Mouse (Mus musculus) C2C12 (cell line): Measurements from ENCODE around the gene AC124502.3. TPM values are rescaled to one million over a fixed set of nuclear protein-coding genes. Genes with fewer than 3 reads are reported as not detected.

ENCODE experiments used
- H3K27me3 ChIP-seq: one replicate; pipeline ENCODE4 v1.6.1; 2011; ENCODE audit not compliant: control insufficient read depth, insufficient read depth, insufficient read length
- H3K36me3 ChIP-seq: one replicate; pipeline ENCODE4 v1.6.1; 2011; ENCODE audit not compliant: control insufficient read depth, insufficient read depth
- H3K4me3 ChIP-seq: one replicate; pipeline ENCODE4 v1.5.1; 2011; ENCODE audit warnings: mild to moderate bottlenecking, control low read depth; ENCODE audit not compliant: poor library complexity, insufficient read depth, severe bottlenecking
- H3K79me2 ChIP-seq: one replicate; pipeline ENCODE4 v1.6.1; 2011; ENCODE audit not compliant: control insufficient read depth, insufficient read depth
- H3K79me3 ChIP-seq: one replicate; pipeline ENCODE4 v1.6.1; 2011; ENCODE audit warnings: low read depth, control low read depth
- H3ac ChIP-seq: one replicate; pipeline ENCODE3; 2011; ENCODE audit warnings: low read depth; ENCODE audit not compliant: control insufficient read depth, insufficient read length
- CEBPB ChIP-seq: IDR thresholded peaks from one replicate; pipeline ENCODE4 v1.6.1; 2011; ENCODE audit warnings: low read depth, mild to moderate bottlenecking, control low read depth, moderate library complexity
- CTCF ChIP-seq: IDR thresholded peaks from one replicate; pipeline ENCODE4 v1.5.1; 2011; ENCODE audit not compliant: control insufficient read depth, insufficient read depth, insufficient read length
- FOSL1 ChIP-seq: IDR thresholded peaks from one replicate; pipeline ENCODE4 v1.8.0; 2011; ENCODE audit warnings: mild to moderate bottlenecking, low read length; ENCODE audit not compliant: poor library complexity, insufficient read depth, severe bottlenecking
- MAX ChIP-seq: IDR thresholded peaks from one replicate; pipeline ENCODE4 v1.6.1; 2011; ENCODE audit warnings: mild to moderate bottlenecking, control low read depth
- MYOD1 ChIP-seq: IDR thresholded peaks from one replicate; pipeline ENCODE4 v1.6.1; 2011; ENCODE audit warnings: low read depth; ENCODE audit not compliant: control insufficient read depth, insufficient read length
- MYOG ChIP-seq: IDR thresholded peaks from one replicate; pipeline ENCODE4 v1.6.1; 2011; ENCODE audit not compliant: control insufficient read depth, insufficient read length; ENCODE audit errors: extremely low read depth
- USF1 ChIP-seq: IDR thresholded peaks from one replicate; pipeline ENCODE4 v1.6.1; 2011; ENCODE audit warnings: low read depth, mild to moderate bottlenecking, control low read depth, moderate library complexity
- polyA plus RNA-seq: library from polyadenylated mRNA; unstranded; fragments of >200 nt; fragmentation: generic; extraction: Trizol; gene quantifications from one replicate; pipeline ENCODE4 v1.2.1, GENCODE M21; 2012; ENCODE audit warnings: missing spikeins

AC124502.3 gene
- polyA plus RNA-seq, 1 experiment = 1.5 TPM

DNA sequence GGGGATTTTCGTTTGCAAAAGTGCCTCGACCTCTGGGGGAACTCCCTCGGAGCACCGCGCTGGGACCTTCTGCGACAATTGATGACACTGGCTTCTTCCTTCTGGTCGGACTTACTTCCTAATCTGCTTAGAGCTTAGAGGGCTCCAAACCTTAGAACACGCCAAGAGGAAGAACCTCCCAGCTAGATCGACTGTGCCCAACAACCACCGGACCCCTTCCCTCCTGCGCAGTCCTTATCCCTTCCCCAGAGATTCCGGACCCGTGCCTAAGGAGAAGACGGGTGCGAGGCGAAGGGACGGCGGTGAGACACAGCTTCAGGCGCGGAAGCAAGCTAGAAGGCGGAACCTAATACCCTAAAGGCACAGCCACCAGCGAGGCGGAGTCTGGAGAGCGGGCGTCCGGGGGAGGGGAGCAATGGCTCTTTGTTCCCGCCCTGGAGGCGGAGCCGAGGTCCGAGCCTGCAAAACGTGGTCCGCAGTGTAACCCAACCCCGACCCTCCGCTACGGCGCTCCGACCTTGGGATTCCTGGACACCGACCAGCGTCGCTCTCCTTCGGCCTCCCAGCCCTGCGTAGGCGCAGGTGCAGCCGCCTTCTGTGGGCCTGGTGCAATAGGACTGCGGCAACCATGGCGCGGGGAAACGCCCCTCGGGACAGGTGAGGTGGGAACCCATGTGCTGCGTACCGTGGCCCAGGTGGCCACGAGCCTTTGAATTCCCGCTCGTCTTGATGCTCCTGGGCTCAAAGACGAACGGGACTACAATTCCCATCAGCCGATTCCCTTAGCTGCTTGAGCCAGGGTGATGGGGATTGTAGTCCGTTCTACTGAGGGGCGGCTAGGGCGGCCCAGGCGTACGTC lies 14.8 kb upstream of the AC124502.3 start, which contains the start of gene Slc29a2:
Slc29a2 (plus strand) TSS at position 240 of the 859 bp plus-strand sequence.
- peak; percentile 80 for TF ChIP-seq MAX
- no peak for TF ChIP-seq USF1

DNA sequence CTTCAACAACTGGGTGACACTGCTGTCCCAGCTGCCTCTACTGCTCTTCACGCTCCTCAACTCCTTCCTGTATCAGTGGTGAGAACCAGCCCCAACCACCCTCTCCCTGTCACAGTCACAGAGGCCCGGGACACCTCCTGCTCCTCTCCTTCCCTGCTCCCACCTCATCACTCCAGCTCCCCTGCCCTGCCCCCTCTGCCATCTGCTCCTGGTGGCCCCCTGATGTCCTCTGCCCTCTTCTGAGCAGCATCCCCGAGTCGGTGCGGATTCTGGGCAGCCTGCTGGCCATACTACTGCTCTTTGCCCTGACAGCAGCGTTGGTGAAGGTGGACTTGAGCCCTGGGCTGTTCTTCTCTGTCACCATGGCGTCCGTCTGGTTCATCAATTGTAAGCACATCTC lies 12.6 kb upstream of the AC124502.3 start:
- Histone ChIP-seq H3K79me3 (peaks cover 9% of the 10 kb centered on the region), H3K27me3 (no peaks in the 10 kb centered on the region), H3ac (no peak overlapping the region), H3K4me3 (no peak overlapping the region), H3K79me2 (peaks cover 20% of the 10 kb centered on the region), H3K36me3 (peaks cover 21% of the 10 kb centered on the region)
- no peak for TF ChIP-seq CTCF
- no peak for TF ChIP-seq MAX
- no peak for TF ChIP-seq FOSL1
- no peak for TF ChIP-seq MYOG
- TF ChIP-seq USF1 = no peak
- no peak for TF ChIP-seq CEBPB
- TF ChIP-seq MYOD1 = no peak

More for the DNA sequence above, 14.8 kb upstream of the AC124502.3 start, which contains the start of gene Slc29a2:
- Histone ChIP-seq H3K79me3 (peaks cover 9% of the 10 kb centered on the region), H3K27me3 (no peaks in the 10 kb centered on the region), H3K79me2 (peaks cover 20% of the 10 kb centered on the region), H3ac (peak within 1 kb of the TSS; percentile 81), H3K36me3 (peaks cover 17% of the 10 kb centered on the region), H3K4me3 (peak within 1 kb of the TSS; percentile 52)

DNA sequence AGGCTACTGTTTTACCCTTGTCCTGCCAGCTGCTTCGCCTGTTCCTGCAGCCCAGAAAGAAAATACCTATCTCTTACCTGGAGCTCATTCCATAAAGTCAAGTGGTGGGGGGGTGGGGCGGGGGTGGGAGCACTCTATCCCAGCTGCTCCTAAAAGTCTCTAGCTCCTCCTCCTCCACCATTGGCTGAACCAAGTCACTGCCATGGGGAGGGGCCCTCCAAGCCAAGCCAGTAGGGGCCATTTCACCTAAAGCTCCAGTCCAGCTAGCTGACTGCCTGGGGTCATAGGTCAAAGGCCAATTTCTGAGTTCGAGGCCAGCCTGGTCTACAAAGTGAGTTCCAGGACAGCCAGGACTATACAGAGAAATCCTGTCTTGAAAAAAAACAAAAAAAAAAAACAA lies 6.0 kb upstream of the AC124502.3 start:
- no peak for TF ChIP-seq MAX
- TF ChIP-seq USF1 = no peak
- no peak for TF ChIP-seq CEBPB
- no peak for TF ChIP-seq MYOG
- no peak for TF ChIP-seq FOSL1
- no peak for TF ChIP-seq CTCF
- TF ChIP-seq MYOD1 = no peak
- no peak overlapping the region for H3K4me3 ChIP-seq

DNA sequence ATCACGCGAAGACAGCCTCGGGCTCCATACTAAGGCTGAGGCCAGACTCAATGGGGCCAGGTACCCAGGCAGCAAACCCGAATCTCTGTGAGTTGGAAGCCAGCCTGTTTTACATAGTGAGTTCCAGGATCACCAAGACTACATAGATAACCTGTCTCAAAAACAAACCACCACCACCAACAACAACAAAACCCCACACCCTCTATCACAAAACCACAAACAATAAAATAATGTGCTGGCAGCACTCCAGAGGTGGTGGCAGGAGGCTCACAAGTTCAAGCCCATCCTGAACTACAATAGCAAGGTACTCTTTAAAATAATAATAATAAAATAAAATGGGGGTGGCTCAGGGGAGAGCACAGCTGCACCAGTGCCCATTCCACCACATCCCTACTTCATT lies 2.1 kb upstream of the AC124502.3 start:
- H3K79me3 ChIP-seq = peaks cover 8% of the 10 kb centered on the region
- no peaks in the 10 kb centered on the region for H3K36me3 ChIP-seq
- TF ChIP-seq CEBPB = no peak
- H3ac ChIP-seq = no peak overlapping the region
- peaks cover 26% of the 10 kb centered on the region for H3K79me2 ChIP-seq
- no peaks in the 10 kb centered on the region for H3K27me3 ChIP-seq
- H3K4me3 ChIP-seq = no peak overlapping the region

More for the DNA sequence above, 6.0 kb upstream of the AC124502.3 start:
- no peaks in the 10 kb centered on the region for H3K79me3 ChIP-seq
- H3ac ChIP-seq = no peak overlapping the region
- no peaks in the 10 kb centered on the region for H3K27me3 ChIP-seq
- peaks cover 16% of the 10 kb centered on the region for H3K36me3 ChIP-seq
- no peaks in the 10 kb centered on the region for H3K79me2 ChIP-seq

DNA sequence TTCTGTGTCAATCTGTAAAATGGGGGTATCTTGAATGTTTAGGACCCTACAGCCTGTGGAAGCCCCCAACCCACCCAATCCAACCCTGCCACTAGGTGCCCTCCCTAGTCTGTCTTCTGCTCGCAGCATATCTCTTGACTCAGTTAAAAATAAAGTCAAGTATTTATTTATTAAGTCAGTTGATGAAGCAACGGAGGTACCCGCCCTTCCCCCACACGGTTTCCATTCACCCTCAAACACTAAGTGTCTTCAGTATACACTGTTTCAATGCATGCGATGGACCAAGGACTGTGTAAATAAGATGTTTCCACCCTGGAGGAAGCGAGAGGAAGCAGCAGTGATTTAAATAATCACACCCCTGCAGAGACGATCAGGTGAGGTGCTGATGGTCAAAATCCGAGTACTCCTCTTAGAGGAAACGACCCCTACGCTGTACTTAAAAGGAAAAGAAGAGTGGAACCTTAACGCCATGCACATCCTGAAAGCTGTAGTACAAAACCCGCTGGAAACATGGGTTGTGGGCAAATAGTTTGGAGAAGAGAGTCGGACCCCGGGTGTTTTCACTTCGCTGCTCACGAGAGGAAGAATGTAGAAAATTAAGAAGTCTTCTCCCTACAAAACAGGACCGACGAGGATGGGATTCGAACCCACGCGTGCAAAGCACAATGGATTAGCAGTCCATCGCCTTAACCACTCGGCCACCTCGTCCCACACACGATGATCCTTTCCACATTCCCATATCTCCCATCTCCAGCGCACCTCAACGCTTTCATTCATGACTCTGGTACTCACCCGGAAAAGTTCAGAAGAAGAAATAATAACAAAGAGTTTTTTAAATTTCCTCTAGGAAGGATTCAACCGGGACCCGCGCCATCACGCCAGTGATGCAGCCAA lies 766 bp upstream of the AC124502.3 start:
- H3K36me3 ChIP-seq = peaks cover 3% of the 10 kb centered on the region
- H3K27me3 ChIP-seq = no peaks in the 10 kb centered on the region
- peak overlapping the region; percentile 70 for H3K4me3 ChIP-seq
- H3K79me2 ChIP-seq = peaks cover 39% of the 10 kb centered on the region
- TF ChIP-seq USF1 (no peak), MYOG (no peak)
- H3ac ChIP-seq = peak overlapping the region; percentile 83
- peaks cover 20% of the 10 kb centered on the region for H3K79me3 ChIP-seq
